Mouse (Mus musculus): ENCODE results near the gene Cdc6. TPM values are rescaled to one million over a fixed set of nuclear protein-coding genes. Genes with fewer than 3 reads are reported as not detected.

The Cdc6 gene
- polyA plus RNA-seq, 1 experiment: 24.1 TPM

DNA sequence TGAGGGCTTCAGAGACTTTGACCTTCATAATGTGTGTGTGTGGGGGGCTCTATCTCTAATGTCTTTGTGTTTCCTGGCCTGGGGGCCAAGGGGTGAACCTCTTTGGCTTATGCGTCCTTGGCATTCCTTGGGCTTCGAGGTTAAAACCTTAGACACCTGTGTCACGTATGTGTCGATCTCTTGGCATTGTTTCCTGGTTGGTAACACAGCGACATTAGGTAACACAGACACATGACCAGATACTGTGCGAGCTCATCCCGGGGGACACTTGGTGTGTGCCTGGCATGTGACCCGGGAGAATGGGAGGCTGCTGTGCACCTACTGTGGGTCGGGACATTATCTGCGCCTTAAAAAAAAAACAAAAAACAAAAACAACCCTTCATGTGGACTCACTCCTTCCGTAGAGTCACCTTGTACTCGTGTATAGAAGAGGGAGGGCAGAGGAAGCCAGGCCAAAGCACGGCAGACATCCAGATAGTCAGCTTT lies 46.3 kb downstream of the Cdc6 start:
- Histone ChIP-seq H3K79me3 (ENCODE audit: low read depth) (peaks cover 54% of the 10 kb centered on the region), H3K36me3 (ENCODE audit: control insufficient read depth, insufficient read depth) (peaks cover 43% of the 10 kb centered on the region), H3K27me3 (ENCODE audit: control insufficient read depth, insufficient read depth, insufficient read length) (no peaks in the 10 kb centered on the region), H3K4me3 (ENCODE audit: insufficient read depth, poor library complexity, severe bottlenecking) (no peak overlapping the region), H3ac (ENCODE audit: control insufficient read depth, insufficient read length, low read depth) (peak overlapping the region; percentile 7), H3K79me2 (ENCODE audit: control insufficient read depth, insufficient read depth) (peaks cover 99% of the 10 kb centered on the region)
- TF ChIP-seq FOSL1 (IDR thresholded peaks at IDR 0.05; ENCODE audit: insufficient read depth, low read length, poor library complexity, severe bottlenecking): no peak
- no peak for TF ChIP-seq CEBPB (IDR thresholded peaks at IDR 0.05; ENCODE audit: low read depth)
- TF ChIP-seq CTCF (IDR thresholded peaks at IDR 0.05; ENCODE audit: control insufficient read depth, insufficient read depth, insufficient read length): no peak
- no peak for TF ChIP-seq MYOD1 (IDR thresholded peaks at IDR 0.05; ENCODE audit: control insufficient read depth, insufficient read length, low read depth)
- TF ChIP-seq USF1 (IDR thresholded peaks at IDR 0.05; ENCODE audit: low read depth): no peak
- no peak for TF ChIP-seq MAX (IDR thresholded peaks at IDR 0.05)
- no peak for TF ChIP-seq MYOG (IDR thresholded peaks at IDR 0.05; ENCODE audit: control insufficient read depth, extremely low read depth, insufficient read length)

DNA sequence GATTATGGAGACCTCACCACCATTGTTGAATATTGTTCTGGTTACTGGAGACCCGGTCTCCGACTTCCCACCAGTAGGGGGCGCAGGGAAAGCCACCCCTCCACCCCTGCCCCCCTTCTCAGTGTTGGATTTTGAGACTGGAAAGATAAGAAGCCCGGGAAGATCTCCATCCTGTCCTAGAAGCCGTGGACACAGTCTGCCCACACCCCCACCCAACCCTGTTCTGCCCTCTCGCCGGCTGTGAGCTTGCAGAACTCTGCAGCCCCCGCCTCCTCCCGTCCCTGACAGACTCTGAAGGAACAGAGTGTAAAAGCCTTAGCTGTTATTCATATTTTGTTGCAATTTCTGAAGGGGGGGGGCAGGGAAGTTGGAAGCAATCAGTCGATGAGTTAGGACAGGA lies 46.8 kb downstream of the Cdc6 start:
- Histone ChIP-seq H3K79me2 (ENCODE audit: control insufficient read depth, insufficient read depth) (peaks cover 99% of the 10 kb centered on the region), H3K27me3 (ENCODE audit: control insufficient read depth, insufficient read depth, insufficient read length) (no peaks in the 10 kb centered on the region), H3ac (ENCODE audit: control insufficient read depth, insufficient read length, low read depth) (no peak overlapping the region), H3K79me3 (ENCODE audit: low read depth) (peaks cover 49% of the 10 kb centered on the region), H3K36me3 (ENCODE audit: control insufficient read depth, insufficient read depth) (peaks cover 43% of the 10 kb centered on the region), H3K4me3 (ENCODE audit: insufficient read depth, poor library complexity, severe bottlenecking) (no peak overlapping the region)
- peak; percentile 42 for TF ChIP-seq CTCF (IDR thresholded peaks at IDR 0.05; ENCODE audit: control insufficient read depth, insufficient read depth, insufficient read length)
- no peak for TF ChIP-seq CEBPB (IDR thresholded peaks at IDR 0.05; ENCODE audit: low read depth)

DNA sequence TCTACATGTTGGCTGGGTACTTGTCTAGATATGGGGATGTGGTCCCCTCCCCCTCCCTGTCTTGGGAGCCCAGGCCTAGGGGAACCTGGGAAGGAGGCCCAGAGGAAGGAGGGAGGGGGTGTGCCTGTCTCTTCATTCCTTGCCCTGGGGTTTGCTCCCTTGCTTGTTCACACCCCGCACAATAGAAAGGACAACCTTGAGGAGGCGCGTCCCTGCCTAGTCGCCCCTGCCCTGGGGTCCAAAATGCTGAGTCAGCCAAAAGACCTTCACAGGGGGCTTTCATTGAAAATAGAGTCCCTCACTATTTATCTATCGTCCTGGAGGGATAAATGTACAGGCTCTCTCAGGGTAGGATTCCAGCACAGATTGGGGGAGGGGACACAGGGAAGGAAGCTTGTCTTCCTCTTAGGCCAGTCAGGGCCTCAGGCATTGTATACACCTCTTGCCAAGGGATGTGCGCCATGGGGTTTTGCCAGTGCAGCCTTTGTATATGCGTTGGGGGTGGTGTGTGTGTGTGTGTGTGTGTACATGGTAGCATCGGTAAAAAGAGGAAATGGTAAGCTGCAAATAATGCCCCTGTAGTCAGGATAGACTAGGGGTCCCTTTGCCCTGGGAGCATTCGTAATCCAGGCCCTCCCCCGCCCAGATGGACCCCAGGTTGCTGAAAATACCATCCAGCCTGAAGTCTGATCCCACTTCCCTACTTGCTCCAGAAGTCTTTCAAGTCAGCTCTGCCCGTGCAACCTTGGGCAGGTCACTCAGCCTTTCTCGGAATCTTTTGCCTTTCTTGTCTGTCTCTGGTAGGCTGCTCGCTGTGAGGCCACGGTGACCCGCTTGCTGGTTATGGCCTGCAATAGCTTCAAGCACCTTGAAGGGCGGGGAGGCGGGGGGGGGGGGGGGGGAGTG lies 47.5 kb downstream of the Cdc6 start:
- no peak for TF ChIP-seq MYOG (IDR thresholded peaks at IDR 0.05; ENCODE audit: control insufficient read depth, extremely low read depth, insufficient read length)
- no peak for TF ChIP-seq CTCF (IDR thresholded peaks at IDR 0.05; ENCODE audit: control insufficient read depth, insufficient read depth, insufficient read length)
- no peak for TF ChIP-seq CEBPB (IDR thresholded peaks at IDR 0.05; ENCODE audit: low read depth)
- TF ChIP-seq MYOD1 (IDR thresholded peaks at IDR 0.05; ENCODE audit: control insufficient read depth, insufficient read length, low read depth): no peak
- no peak for TF ChIP-seq MAX (IDR thresholded peaks at IDR 0.05)
- TF ChIP-seq FOSL1 (IDR thresholded peaks at IDR 0.05; ENCODE audit: insufficient read depth, low read length, poor library complexity, severe bottlenecking): no peak
- TF ChIP-seq USF1 (IDR thresholded peaks at IDR 0.05; ENCODE audit: low read depth): no peak
- H3K36me3 ChIP-seq (ENCODE audit: control insufficient read depth, insufficient read depth): peaks cover 43% of the 10 kb centered on the region
- peaks cover 43% of the 10 kb centered on the region for H3K79me3 ChIP-seq (ENCODE audit: low read depth)
- no peaks in the 10 kb centered on the region for H3K27me3 ChIP-seq (ENCODE audit: control insufficient read depth, insufficient read depth, insufficient read length)
- H3ac ChIP-seq (ENCODE audit: control insufficient read depth, insufficient read length, low read depth): no peak overlapping the region
- H3K79me2 ChIP-seq (ENCODE audit: control insufficient read depth, insufficient read depth): peaks cover 94% of the 10 kb centered on the region
- H3K4me3 ChIP-seq (ENCODE audit: insufficient read depth, poor library complexity, severe bottlenecking): no peak overlapping the region

DNA sequence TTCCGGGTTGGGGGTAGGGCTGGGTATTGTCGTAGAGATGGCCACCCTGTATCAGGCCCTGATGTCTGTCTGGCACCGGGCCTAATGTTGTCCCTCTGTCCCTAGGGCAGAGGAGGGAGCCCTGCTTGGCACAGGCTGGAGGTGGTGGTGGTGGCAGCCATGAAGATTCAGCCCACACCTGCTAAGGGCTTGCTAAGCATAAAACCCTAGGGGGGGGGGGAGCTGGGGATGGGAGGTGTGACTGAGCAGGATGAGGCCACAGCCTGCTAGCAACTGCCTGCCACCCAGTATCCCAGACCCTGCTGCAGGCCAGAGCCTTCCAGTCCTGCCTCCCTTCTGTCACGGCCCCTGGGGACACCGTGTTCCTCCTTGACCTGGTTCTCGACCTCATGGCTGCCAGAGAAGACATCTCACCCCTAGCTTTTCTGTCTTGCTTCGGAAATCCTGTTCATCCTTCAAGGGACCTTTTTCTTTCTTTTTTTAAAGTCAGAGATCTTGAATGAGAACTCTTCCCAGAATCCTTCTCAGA lies 48.2 kb downstream of the Cdc6 start:
- no peaks in the 10 kb centered on the region for H3K27me3 ChIP-seq (ENCODE audit: control insufficient read depth, insufficient read depth, insufficient read length)
- peaks cover 43% of the 10 kb centered on the region for H3K79me3 ChIP-seq (ENCODE audit: low read depth)
- H3K36me3 ChIP-seq (ENCODE audit: control insufficient read depth, insufficient read depth): peaks cover 43% of the 10 kb centered on the region
- peaks cover 94% of the 10 kb centered on the region for H3K79me2 ChIP-seq (ENCODE audit: control insufficient read depth, insufficient read depth)
- peak overlapping the region; percentile 13 for H3ac ChIP-seq (ENCODE audit: control insufficient read depth, insufficient read length, low read depth)
- TF ChIP-seq USF1 (IDR thresholded peaks at IDR 0.05; ENCODE audit: low read depth) (no peak), CTCF (IDR thresholded peaks at IDR 0.05; ENCODE audit: control insufficient read depth, insufficient read depth, insufficient read length) (no peak), CEBPB (IDR thresholded peaks at IDR 0.05; ENCODE audit: low read depth) (no peak), MAX (IDR thresholded peaks at IDR 0.05) (no peak), FOSL1 (IDR thresholded peaks at IDR 0.05; ENCODE audit: insufficient read depth, low read length, poor library complexity, severe bottlenecking) (no peak), MYOD1 (IDR thresholded peaks at IDR 0.05; ENCODE audit: control insufficient read depth, insufficient read length, low read depth) (no peak), MYOG (IDR thresholded peaks at IDR 0.05; ENCODE audit: control insufficient read depth, extremely low read depth, insufficient read length) (no peak)
- no peak overlapping the region for H3K4me3 ChIP-seq (ENCODE audit: insufficient read depth, poor library complexity, severe bottlenecking)

DNA sequence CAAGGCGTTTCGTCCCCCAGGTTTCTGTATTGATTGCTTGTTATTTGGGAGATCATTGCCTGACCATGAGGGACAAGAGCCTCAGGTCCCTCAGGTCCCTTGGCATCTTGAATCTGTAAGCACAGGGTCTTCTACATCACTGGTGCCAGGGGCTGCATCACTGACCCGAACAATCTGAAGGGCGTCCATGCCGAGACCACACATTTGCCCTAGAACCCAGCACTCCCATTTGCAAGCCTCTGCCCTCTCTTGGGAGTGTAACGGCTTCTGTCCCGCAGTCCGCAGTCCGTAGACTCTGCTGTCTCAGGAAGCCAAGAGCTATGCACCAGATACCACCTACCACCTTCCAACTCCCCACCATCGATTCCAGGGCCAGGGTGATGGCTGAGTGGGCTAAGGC lies 48.7 kb downstream of the Cdc6 start:
- no peak overlapping the region for H3K4me3 ChIP-seq (ENCODE audit: insufficient read depth, poor library complexity, severe bottlenecking)
- no peak overlapping the region for H3ac ChIP-seq (ENCODE audit: control insufficient read depth, insufficient read length, low read depth)
- H3K79me3 ChIP-seq (ENCODE audit: low read depth): peaks cover 47% of the 10 kb centered on the region
- peaks cover 43% of the 10 kb centered on the region for H3K36me3 ChIP-seq (ENCODE audit: control insufficient read depth, insufficient read depth)
- TF ChIP-seq FOSL1 (IDR thresholded peaks at IDR 0.05; ENCODE audit: insufficient read depth, low read length, poor library complexity, severe bottlenecking): no peak
- H3K79me2 ChIP-seq (ENCODE audit: control insufficient read depth, insufficient read depth): peaks cover 94% of the 10 kb centered on the region
- H3K27me3 ChIP-seq (ENCODE audit: control insufficient read depth, insufficient read depth, insufficient read length): no peaks in the 10 kb centered on the region
